Mouse (Mus musculus) liver, embryonic 11.5 days (tissue): Measurements from ENCODE around the gene Miga2. TPM values are rescaled to one million over a fixed set of nuclear protein-coding genes. Genes with fewer than 3 reads are reported as not detected.

ENCODE experiments used
- ATAC-seq: fragments of 200-750 bp; cut with Nextera tagmentation; replicated peaks from 2 replicates; pipeline ENCODE4 v1.8.0; 2017; ENCODE audit warnings: moderate number of reproducible peaks, mild to moderate bottlenecking, moderate TSS enrichment, moderate library complexity; ENCODE audit not compliant: low FRiP score
- DNase-seq: peaks from one replicate; pipeline ENCODE4 v3.0.0-alpha.2; 2017; ENCODE audit warnings: low spot score
- H3K27ac ChIP-seq: fragments of 300-500 bp; sonication (generic); 2 replicates; pipeline ENCODE4 v1.5.1; 2014; ENCODE audit warnings: mild to moderate bottlenecking, low read depth, low read length, control low read depth
- H3K27me3 ChIP-seq: fragments of 300-500 bp; sonication (generic); replicated peaks from 2 replicates; pipeline ENCODE4 v1.6.1; 2014; ENCODE audit warnings: low read length, mixed read lengths; ENCODE audit not compliant: control insufficient read depth, insufficient read depth
- H3K36me3 ChIP-seq: fragments of 300-500 bp; sonication (generic); 2 replicates; pipeline ENCODE4 v1.6.1; 2014; ENCODE audit warnings: mild to moderate bottlenecking, low read length, moderate library complexity, mixed read lengths; ENCODE audit not compliant: control insufficient read depth, insufficient read depth
- H3K4me1 ChIP-seq: fragments of 300-500 bp; sonication (generic); replicated peaks from 2 replicates; pipeline ENCODE4 v1.6.1; 2014; ENCODE audit warnings: low read length, mixed read lengths; ENCODE audit not compliant: control insufficient read depth, insufficient read depth
- H3K4me2 ChIP-seq: fragments of 300-500 bp; sonication (generic); 2 replicates; pipeline ENCODE4 v1.6.1; 2014; ENCODE audit warnings: mild to moderate bottlenecking, control low read depth, moderate library complexity
- H3K4me3 ChIP-seq: fragments of 300-500 bp; sonication (generic); 2 replicates; pipeline ENCODE4 v1.5.1; 2014; ENCODE audit warnings: low read depth, low read length, control low read depth
- H3K9ac ChIP-seq: fragments of 300-500 bp; sonication (generic); 2 replicates; pipeline ENCODE4 v1.6.1; 2014; ENCODE audit warnings: low read depth, low read length, control low read depth
- H3K9me3 ChIP-seq: fragments of 300-500 bp; sonication (generic); 2 replicates; pipeline ENCODE4 v1.6.1; 2016; ENCODE audit warnings: low read length, inconsistent platforms, mixed read lengths; ENCODE audit not compliant: control insufficient read depth
- WGBS: fragments of 180-500 bp; shearing (Covaris S2); extraction: QIAGEN DNeasy Blood & Tissue Kit; methylation state at CpG from one replicate; pipeline ENCODE4 v1.1.7; 2014; 5-methylcytosine and 5-hydroxymethylcytosine counted together
- polyA plus RNA-seq: library from polyadenylated mRNA; unstranded; fragments of >200 nt; fragmentation: Nextera tagmentation; extraction: Ambion mirVana; gene quantifications from 2 replicates; pipeline ENCODE4 v1.2.1, GENCODE M21; 2014

Gene Miga2
- polyA plus RNA-seq, 1 experiment from 2014 or later = 19.7 TPM

DNA sequence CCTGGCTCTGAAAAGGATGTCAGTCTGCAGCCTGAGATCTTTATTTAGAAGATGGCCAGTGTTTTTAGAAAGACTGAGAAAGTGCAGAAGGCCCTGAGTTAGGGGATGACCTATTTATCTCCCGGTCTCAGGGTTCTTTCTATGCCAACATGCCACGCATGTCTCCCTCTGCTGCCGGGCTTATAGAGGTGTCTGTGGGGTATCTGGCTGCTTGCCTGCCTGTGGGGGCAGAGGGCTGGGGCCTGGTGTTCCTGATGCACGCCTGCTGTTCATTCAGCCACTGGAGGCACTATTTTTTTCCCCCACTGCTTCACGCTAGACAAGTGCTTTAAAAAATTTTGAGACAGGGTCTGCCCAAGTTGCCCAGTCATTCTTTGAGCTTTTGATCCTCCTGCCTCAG lies 2.2 kb downstream of the Miga2 start:
- no peak for ATAC-seq

DNA sequence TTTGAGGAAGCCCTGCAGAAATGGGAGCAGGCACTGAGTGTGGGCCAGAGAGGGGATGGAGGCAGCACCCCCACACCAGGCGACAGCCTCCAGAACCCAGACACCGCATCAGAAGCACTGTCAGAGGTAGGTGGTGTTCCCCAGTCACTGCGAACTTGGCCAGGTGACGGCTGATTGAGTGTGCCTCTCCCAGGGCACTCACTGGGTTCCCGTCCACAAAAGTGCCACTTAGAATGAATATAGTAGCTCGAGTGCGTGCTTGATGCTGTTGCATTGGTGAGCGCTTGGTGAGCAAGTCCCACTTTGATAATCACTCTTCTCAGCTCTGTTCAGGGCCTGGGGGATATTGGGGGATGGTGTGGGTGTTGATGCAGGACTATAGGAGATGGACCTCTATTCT lies 7.5 kb downstream of the Miga2 start:
- Histone ChIP-seq H3K4me2 (no peak overlapping the region), H3K4me3 (no peak overlapping the region), H3K36me3 (peaks cover 59% of the 10 kb centered on the region), H3K27me3 (no peaks in the 10 kb centered on the region), H3K9me3 (no peaks in the 10 kb centered on the region), H3K9ac (no peak overlapping the region), H3K27ac (no peak overlapping the region), H3K4me1 (no peaks in the 10 kb centered on the region)
- DNase-seq (no peak), ATAC-seq (no peak)
- WGBS = 94% methylated on average over 8 of the region's 8 CpGs

More for the DNA sequence above, 2.2 kb downstream of the Miga2 start:
- Histone ChIP-seq H3K4me1 (peaks cover 15% of the 10 kb centered on the region), H3K27me3 (no peaks in the 10 kb centered on the region), H3K4me3 (no peak overlapping the region), H3K9ac (no peak overlapping the region), H3K4me2 (no peak overlapping the region; the same call in 1 of the 2 replicates), H3K9me3 (peaks cover 2% of the 10 kb centered on the region; the same call in 1 of the 2 replicates), H3K27ac (no peak overlapping the region), H3K36me3 (peaks cover 32% of the 10 kb centered on the region)
- WGBS = 70% methylated on average over 5 of the region's 5 CpGs
- DNase-seq = no peak

DNA sequence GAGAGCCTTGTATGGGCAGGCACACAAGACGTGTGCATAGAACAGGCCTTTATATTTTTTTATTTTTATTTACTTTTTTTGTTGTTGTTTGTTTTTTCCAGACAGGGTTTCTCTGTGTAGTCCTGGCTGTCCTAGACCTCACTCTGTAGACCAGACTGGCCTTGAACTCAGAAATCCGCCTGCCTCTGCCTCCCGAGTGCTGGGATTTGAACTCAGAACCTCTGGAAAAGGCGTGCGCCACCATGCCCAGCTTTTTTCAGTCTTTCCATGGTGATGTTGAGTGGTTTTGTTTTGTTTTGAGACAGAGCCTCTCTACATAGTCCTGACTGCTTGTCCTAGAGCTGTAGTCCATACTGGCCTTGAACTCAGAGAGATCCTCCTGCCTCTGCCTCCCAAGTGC lies 8.7 kb downstream of the Miga2 start:
- WGBS = 90% methylated on average over 5 of the region's 5 CpGs
- Histone ChIP-seq H3K9ac (no peak overlapping the region), H3K4me2 (no peak overlapping the region), H3K4me1 (no peaks in the 10 kb centered on the region), H3K27me3 (no peaks in the 10 kb centered on the region), H3K36me3 (peaks cover 58% of the 10 kb centered on the region), H3K9me3 (no peaks in the 10 kb centered on the region), H3K27ac (no peak overlapping the region), H3K4me3 (no peak overlapping the region)
- DNase-seq (no peak), ATAC-seq (no peak)

- no peak overlapping the region; the same call in 1 of the 2 replicates for H3K9ac ChIP-seq
- no peak overlapping the region for H3K4me3 ChIP-seq
- H3K36me3 ChIP-seq = peaks cover 46% of the 10 kb centered on the region
- ATAC-seq (no peak), DNase-seq (no peak)
- H3K9me3 ChIP-seq = no peaks in the 10 kb centered on the region
- peaks cover 12% of the 10 kb centered on the region for H3K4me1 ChIP-seq
- WGBS = 96% methylated on average over 10 of the region's 10 CpGs
- H3K4me2 ChIP-seq = no peak overlapping the region
- no peaks in the 10 kb centered on the region for H3K27me3 ChIP-seq
- no peak overlapping the region for H3K27ac ChIP-seq
Measured at GRCm38 (mm10) chr2:30375893-30376292, 11.9 kb downstream of the Miga2 start.

GRCm38 (mm10) chr2:30377721-30378120 lies 13.7 kb downstream of the Miga2 start:
- WGBS = 81% methylated on average over 5 of the region's 5 CpGs
- H3K4me1 ChIP-seq = peaks cover 20% of the 10 kb centered on the region

GRCm38 (mm10) chr2:30379307-30379706 lies 15.3 kb downstream of the Miga2 start:
- H3K27me3 ChIP-seq = no peaks in the 10 kb centered on the region
- H3K4me1 ChIP-seq = peaks cover 20% of the 10 kb centered on the region
- H3K9ac ChIP-seq = no peak overlapping the region
- no peak overlapping the region for H3K4me2 ChIP-seq
- WGBS = 77% methylated on average over 7 of the region's 7 CpGs
- peaks cover 35% of the 10 kb centered on the region for H3K36me3 ChIP-seq
- ATAC-seq = peak; percentile 70
- no peaks in the 10 kb centered on the region for H3K9me3 ChIP-seq
- H3K27ac ChIP-seq = peak overlapping the region; percentile 51; the same call in 1 of the 2 replicates
- no peak overlapping the region for H3K4me3 ChIP-seq
- no peak for DNase-seq

More at GRCm38 (mm10) chr2:30377721-30378120, 13.7 kb downstream of the Miga2 start:
- no peak overlapping the region for H3K4me3 ChIP-seq
- ATAC-seq (no peak), DNase-seq (no peak)
- no peaks in the 10 kb centered on the region for H3K9me3 ChIP-seq
- no peaks in the 10 kb centered on the region for H3K27me3 ChIP-seq
- peaks cover 37% of the 10 kb centered on the region for H3K36me3 ChIP-seq
- no peak overlapping the region for H3K4me2 ChIP-seq
- H3K27ac ChIP-seq = no peak overlapping the region
- no peak overlapping the region for H3K9ac ChIP-seq

- peak overlapping the region; percentile 27; the same call in 1 of the 2 replicates for H3K9ac ChIP-seq
- H3K4me3 ChIP-seq = no peak overlapping the region
- ATAC-seq (peak; percentile 67), DNase-seq (no peak)
- peaks cover 20% of the 10 kb centered on the region for H3K4me1 ChIP-seq
- H3K27ac ChIP-seq = peak overlapping the region; percentile 73
- peak overlapping the region; percentile 38 for H3K4me2 ChIP-seq
- 79% methylated on average over 10 of the region's 10 CpGs for WGBS
- no peaks in the 10 kb centered on the region for H3K9me3 ChIP-seq
- no peaks in the 10 kb centered on the region for H3K27me3 ChIP-seq
- peaks cover 41% of the 10 kb centered on the region for H3K36me3 ChIP-seq
Measured at GRCm38 (mm10) chr2:30380564-30381376, 16.7 kb downstream of the Miga2 start.

DNA sequence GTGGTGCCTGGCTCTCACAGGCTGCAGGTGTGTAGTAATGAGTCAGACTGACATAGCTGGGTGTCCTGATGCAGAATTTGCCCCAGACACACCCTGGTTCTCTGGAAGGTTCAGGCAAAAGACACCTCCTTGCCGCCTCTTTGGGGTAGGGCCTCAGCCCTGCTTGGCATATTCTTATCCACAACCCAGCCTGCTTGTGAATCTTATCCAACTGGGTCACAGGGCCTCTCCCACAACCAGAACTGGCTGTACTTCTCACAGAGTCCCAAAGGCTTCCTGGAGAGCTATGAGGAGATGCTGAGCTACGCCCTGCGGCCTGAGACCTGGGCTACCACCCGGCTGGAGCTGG lies 17.3 kb downstream of the Miga2 start:
- Histone ChIP-seq H3K4me2 (peak overlapping the region; percentile 38), H3K4me3 (no peak overlapping the region), H3K9me3 (no peaks in the 10 kb centered on the region), H3K9ac (no peak overlapping the region), H3K36me3 (peaks cover 36% of the 10 kb centered on the region), H3K27me3 (no peaks in the 10 kb centered on the region), H3K27ac (peak overlapping the region; percentile 73), H3K4me1 (peaks cover 20% of the 10 kb centered on the region)
- ATAC-seq = peak; percentile 73
- DNase-seq = no peak
- 76% methylated on average over 4 of the region's 4 CpGs for WGBS

DNA sequence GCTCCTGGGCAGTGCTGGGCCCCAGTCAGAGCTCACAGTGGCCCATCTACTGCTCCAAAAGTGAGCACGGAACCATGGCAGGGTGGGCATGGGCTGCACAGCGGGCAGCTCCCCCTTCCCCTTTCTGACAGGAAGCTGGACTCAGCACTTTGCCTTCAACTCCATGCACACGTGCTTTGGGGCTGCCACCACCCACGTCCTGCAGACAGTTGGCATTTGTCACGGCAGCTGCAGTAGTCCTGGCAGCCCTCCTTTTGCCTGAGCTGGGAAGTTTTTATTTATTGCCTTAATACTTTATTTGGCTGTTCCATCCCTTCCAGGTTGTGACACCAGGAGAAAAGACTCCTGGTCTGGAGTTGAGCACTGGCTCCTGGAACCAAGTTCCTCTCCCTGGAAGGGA lies 20.8 kb downstream of the Miga2 start:
- no peak for ATAC-seq
- Histone ChIP-seq H3K27me3 (no peaks in the 10 kb centered on the region), H3K4me3 (no peak overlapping the region), H3K9me3 (no peaks in the 10 kb centered on the region), H3K4me2 (no peak overlapping the region), H3K36me3 (peaks cover 21% of the 10 kb centered on the region), H3K9ac (no peak overlapping the region), H3K4me1 (peaks cover 16% of the 10 kb centered on the region), H3K27ac (no peak overlapping the region)
- no peak for DNase-seq
- 74% methylated on average over 5 of the region's 5 CpGs for WGBS
